Mouse (Mus musculus) CH12.LX (cell line): ENCODE measurements at regions not wholly inside any gene's neighbourhood (a gene's known extent, or its start where the extent isn't known, plus 50 kb on each side); places are given as distances from the start of the nearest gene placed in this dataset.

Experiments used
- CTCF ChIP-seq, 2 experiments: IDR thresholded peaks in 1 of 2; conservative IDR thresholded peaks in 1 of 2; 2 replicates each; pipeline ENCODE4 v1.5.1; 2011 to 2012; ENCODE audit warnings: low read depth in 2 of 2, low read length in 2 of 2, improper control_type of control experiment in 1 of 2, inconsistent platforms in 1 of 2, mild to moderate bottlenecking in 1 of 2, moderate library complexity in 1 of 2
- E2F4 ChIP-seq: IDR thresholded peaks from 2 replicates; pipeline ENCODE4 v1.6.1; 2011; ENCODE audit warnings: low read depth, low read length, improper control_type of control experiment; ENCODE audit not compliant: insufficient replicate concordance
- ELF1 ChIP-seq: IDR thresholded peaks from 2 replicates; pipeline ENCODE4 v1.6.1; 2014; ENCODE audit warnings: low read depth, mild to moderate bottlenecking, inconsistent platforms, low read length, improper control_type of control experiment
- EP300 ChIP-seq: IDR thresholded peaks from 2 replicates; pipeline ENCODE4 v1.6.1; 2011; ENCODE audit warnings: low read length, improper control_type of control experiment
- HCFC1 ChIP-seq: IDR thresholded peaks from 2 replicates; pipeline ENCODE4 v1.6.1; 2012; ENCODE audit warnings: low read depth, mild to moderate bottlenecking, inconsistent platforms, low read length, improper control_type of control experiment
- MAFK ChIP-seq: IDR thresholded peaks from 2 replicates; pipeline ENCODE4 v1.6.1; 2011; ENCODE audit warnings: low read length, improper control_type of control experiment; ENCODE audit not compliant: insufficient replicate concordance
- MAX ChIP-seq: IDR thresholded peaks from 2 replicates; pipeline ENCODE4 v1.6.1; 2011; ENCODE audit warnings: low read length, improper control_type of control experiment
- MAZ ChIP-seq: IDR thresholded peaks from 2 replicates; pipeline ENCODE4 v1.6.1; 2012; ENCODE audit warnings: low read depth, mild to moderate bottlenecking, inconsistent platforms, low read length, improper control_type of control experiment, moderate library complexity
- MEF2A ChIP-seq: IDR thresholded peaks from 2 replicates; pipeline ENCODE4 v1.6.1; 2014; ENCODE audit warnings: low read depth, mild to moderate bottlenecking, inconsistent platforms, low read length, improper control_type of control experiment, borderline replicate concordance
- POLR2A ChIP-seq: IDR thresholded peaks from 2 replicates; pipeline ENCODE4 v1.6.1; 2011; ENCODE audit warnings: low read depth, mild to moderate bottlenecking, improper control_type of control experiment, low read length
- POLR2AphosphoS2 ChIP-seq: IDR thresholded peaks from 2 replicates; pipeline ENCODE4 v1.6.1; 2011; ENCODE audit warnings: low read depth, low read length, improper control_type of control experiment
- RCOR1 ChIP-seq: conservative IDR thresholded peaks from 2 replicates; pipeline ENCODE4 v1.6.1; 2012; ENCODE audit warnings: low read depth, mild to moderate bottlenecking, inconsistent platforms, low read length, improper control_type of control experiment
- USF1 ChIP-seq: IDR thresholded peaks from 2 replicates; pipeline ENCODE4 v1.6.1; 2014; ENCODE audit warnings: low read depth, mild to moderate bottlenecking, inconsistent platforms, low read length, improper control_type of control experiment
- ZMIZ1 ChIP-seq: IDR thresholded peaks from 2 replicates; pipeline ENCODE4 v1.6.1; 2012; ENCODE audit warnings: low read depth, mild to moderate bottlenecking, inconsistent platforms, low read length, improper control_type of control experiment

- TF ChIP-seq MAZ (no peak), E2F4 (no peak), MAFK (no peak), ELF1 (no peak), MAX (no peak), EP300 (no peak), CTCF (conservative IDR thresholded peaks at IDR 0.05 in 1 of 2, IDR thresholded peaks at IDR 0.05 in 1 of 2; ENCODE audit: low read depth in 2 of 2, low read length in 2 of 2) (0 out of 4 replicates have a peak, but pooled peaks of 1 of the 2 experiments have one; percentile 4), POLR2A (no peak), HCFC1 (no peak), MEF2A (no peak), POLR2AphosphoS2 (no peak), RCOR1 (no peak), ZMIZ1 (no peak), USF1 (no peak)
Observed at GRCm38 (mm10) chrX:50597105-50597504, 168.8 kb upstream of the Olfr1324 start.
